Comparison of ENCODE assay signal across 7 mouse cellular contexts in the genomic region with DNA sequence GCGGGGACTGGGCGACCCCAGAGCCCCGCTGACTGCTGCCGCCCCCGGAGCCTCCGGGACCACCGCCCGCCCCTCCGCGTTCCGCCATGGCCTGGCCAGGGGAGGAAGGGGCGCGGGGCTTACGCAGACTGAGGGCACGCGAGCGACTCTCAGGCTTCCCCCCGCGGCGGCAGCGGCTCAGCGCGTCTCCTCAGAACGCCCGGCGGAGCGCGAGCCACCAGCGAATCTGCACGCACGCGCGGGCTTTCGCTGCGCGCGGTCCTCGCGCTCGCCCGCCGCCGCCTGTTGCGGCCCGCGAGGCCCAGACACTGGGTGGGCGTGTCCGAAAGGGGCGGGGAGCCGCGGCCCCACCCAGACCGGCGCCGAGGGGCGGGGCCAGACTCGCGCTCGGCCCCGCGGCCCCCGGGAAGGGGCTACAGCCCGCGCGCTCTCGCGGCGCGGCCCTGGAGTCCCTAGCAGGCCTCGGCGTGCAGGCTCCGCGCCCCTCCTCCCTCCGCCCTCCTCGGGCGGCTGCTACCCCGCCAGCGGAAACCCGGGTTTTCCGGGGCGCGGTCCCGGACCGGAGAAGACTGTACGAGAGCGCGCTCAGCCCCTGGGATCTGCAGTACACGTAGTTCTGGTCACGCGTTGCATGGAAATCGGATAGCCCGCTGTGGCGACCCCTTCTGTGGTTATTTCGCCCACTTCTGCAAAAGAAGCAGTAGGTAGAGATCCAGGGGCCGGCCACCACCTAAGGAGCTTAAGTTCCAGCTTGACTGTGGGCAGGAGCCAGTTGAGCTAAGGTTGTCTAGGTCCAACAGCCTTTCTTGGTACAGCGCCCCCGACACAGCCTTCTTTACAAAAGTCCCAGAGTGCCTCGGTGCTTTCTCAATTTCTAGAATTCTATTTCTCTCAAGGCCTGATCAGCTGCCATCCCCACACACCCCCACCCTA. TPM values are rescaled to one million over a fixed set of nuclear protein-coding genes. Genes with fewer than 3 reads are reported as not detected.
DNase-seq lines count a peak whose midpoint lies in the region; ATAC-seq lines count a peak whose summit lies in the region.

A gene (minus strand): TSS at position 319 of the 933 bp plus-strand sequence.

- peak; percentile 86 to 89 for DNase-seq in adrenal gland, adult 18-20 months (ENCODE audit: low spot score in 2 of 2)
- DNase-seq in embryo, embryonic 11.5 days (ENCODE audit: low read depth, low spot score), result peak; percentile 86
- DNase-seq in gastrocnemius, postnatal 4 days (ENCODE audit: low spot score in 2 of 2), result peak; percentile 83 to 90
- DNase-seq in left cerebral cortex, postnatal 36 days (ENCODE audit: low spot score in 2 of 2), result peak; percentile 84 to 90
- peak; percentile 99 for DNase-seq in midbrain, embryonic 11.5 days (ENCODE audit: low spot score, missing footprints)
- DNase-seq in skeletal muscle tissue, adult 2 months (ENCODE audit: low read depth, low spot score), result peak; percentile 73

- peaks cover 17% of the 10 kb centered on the region; the same call in 1 of the 2 replicates for H3K36me3 ChIP-seq in intestine, embryonic 16.5 days (ENCODE audit: control insufficient read depth, insufficient read depth, low read length)
- peaks cover 17% of the 10 kb centered on the region for H3K36me3 ChIP-seq in midbrain, embryonic 11.5 days (ENCODE audit: control insufficient read depth, insufficient read depth, low read length)

- H3K9ac ChIP-seq in intestine, embryonic 16.5 days (ENCODE audit: low read depth, low read length), result peak within 1 kb of the TSS; percentile 95
- peak within 1 kb of the TSS; percentile 92 for H3K9ac ChIP-seq in midbrain, embryonic 11.5 days (ENCODE audit: low read length)

- H3K4me1 ChIP-seq in intestine, embryonic 16.5 days (ENCODE audit: control insufficient read depth, insufficient read depth, low read length), result peaks cover 24% of the 10 kb centered on the region
- peaks cover 12% of the 10 kb centered on the region for H3K4me1 ChIP-seq in midbrain, embryonic 11.5 days (ENCODE audit: control insufficient read depth, insufficient read depth, low read length)

- peak within 1 kb of the TSS; percentile 90 for H3K4me2 ChIP-seq in intestine, embryonic 16.5 days (ENCODE audit: low read depth, low read length)
- peak within 1 kb of the TSS; percentile 95 for H3K4me2 ChIP-seq in midbrain, embryonic 11.5 days

- intact Hi-C loops in left cerebral cortex, postnatal 36 days (cut with DNase I), result loop anchor here (5.0 kb wide), 2 partner anchors 71 to 121 kb away; no protein-coding TSS in a partner anchor

- peak within 1 kb of the TSS; percentile 91 for H3K4me3 ChIP-seq in intestine, embryonic 16.5 days (ENCODE audit: low read length)
- peak within 1 kb of the TSS; percentile 91 for H3K4me3 ChIP-seq in midbrain, embryonic 11.5 days (ENCODE audit: low read depth, low read length)

- peak within 1 kb of the TSS; percentile 93 for H3K27ac ChIP-seq in intestine, embryonic 16.5 days (ENCODE audit: low read length)
- peak within 1 kb of the TSS; percentile 74 for H3K27ac ChIP-seq in midbrain, embryonic 11.5 days (ENCODE audit: low read depth, low read length)

- H3K9me3 ChIP-seq in intestine, embryonic 16.5 days (ENCODE audit: control insufficient read depth, low read length), result no peaks in the 10 kb centered on the region
- no peaks in the 10 kb centered on the region for H3K9me3 ChIP-seq in midbrain, embryonic 11.5 days (ENCODE audit: control insufficient read depth, low read length)

- under 1% methylated on average over 71 of the region's 97 CpGs for WGBS in intestine, embryonic 16.5 days
- WGBS in midbrain, embryonic 11.5 days, result 1% methylated on average over 86 of the region's 97 CpGs

- peak; percentile 91 for ATAC-seq in intestine, embryonic 16.5 days
- ATAC-seq in midbrain, embryonic 11.5 days (ENCODE audit: low FRiP score), result peak; percentile 91

- H3K27me3 ChIP-seq in intestine, embryonic 16.5 days (replicated peaks; ENCODE audit: control insufficient read depth, insufficient read depth, low read length), result no peaks in the 10 kb centered on the region
- no peaks in the 10 kb centered on the region for H3K27me3 ChIP-seq in midbrain, embryonic 11.5 days (ENCODE audit: control insufficient read depth, insufficient read depth, low read length)

RNA-seq across cellular contexts. Expression of the gene that starts here (rescaled TPM):
- 10 to 100 TPM; 15.1 to 20.7 TPM for total RNA-seq in adrenal gland, adult 18-20 months (2021)
- total RNA-seq in gastrocnemius, postnatal 4 days (2021), result 10 to 100 TPM; 19.0 to 20.4 TPM
- 11.4 and 13.8 TPM in 2 replicates for polyA plus RNA-seq in intestine, embryonic 16.5 days (2015; fragmentation: Nextera tagmentation; extraction: Ambion mirVana)
- total RNA-seq in left cerebral cortex, postnatal 36 days (2021), result 10 to 100 TPM; 62.0 to 63.1 TPM
- polyA plus RNA-seq in midbrain, embryonic 11.5 days (2014; fragmentation: Nextera tagmentation; extraction: Ambion mirVana), result 24.8 and 26.1 TPM in 2 replicates

Comparison
In these comparisons a context has a peak if more than half of its experiments do, and no peak if none do; other contexts are left out.
1. Peak in every context shown above with its lines: DNase-seq, ATAC-seq, H3K4me3 ChIP-seq and H3K27ac ChIP-seq.